Mouse (Mus musculus): ENCODE results near the gene Pde8b. TPM values are rescaled to one million over a fixed set of nuclear protein-coding genes. Genes with fewer than 3 reads are reported as not detected.
A peak's percentile ranks its signal among the peaks of the same experiment; 100 is the strongest.

Gene Pde8b
- 8.5 and 9.7 TPM in 2 replicates for polyA plus RNA-seq (2015; fragmentation: Nextera tagmentation; extraction: Ambion mirVana)

- Histone ChIP-seq H3K4me1 (peaks cover 8% of the 10 kb centered on the region), H3K4me2 (peak within 1 kb of the TSS; percentile 92), H3K9ac (replicated peaks) (peak within 1 kb of the TSS; percentile 45), H3K27me3 (replicated peaks) (peaks cover 13% of the 10 kb centered on the region), H3K36me3 (no peaks in the 10 kb centered on the region), H3K9me3 (replicated peaks) (no peaks in the 10 kb centered on the region), H3K4me3 (replicated peaks) (peak within 1 kb of the TSS; percentile 46), H3K27ac (replicated peaks) (no peak within 1 kb of the TSS)
- ATAC-seq (ENCODE audit: low FRiP score) = peak; percentile 55
- 4% methylated on average over 37 of the region's 37 CpGs for WGBS
Measured at GRCm38 (mm10) chr13:95249511-95250456, at the start of gene Pde8b. Pde8b (minus strand) TSS chr13:95250336.

- H3K9ac ChIP-seq (replicated peaks) = no peak overlapping the region
Measured at GRCm38 (mm10) chr13:95291983-95292382, 41.8 kb upstream of the Pde8b start.

GRCm38 (mm10) chr13:95288027-95288426 lies 37.9 kb upstream of the Pde8b start:
- WGBS = 72% methylated on average over 7 of the region's 7 CpGs
- no peak for ATAC-seq (ENCODE audit: low FRiP score)

More at GRCm38 (mm10) chr13:95291983-95292382, 41.8 kb upstream of the Pde8b start:
- Histone ChIP-seq H3K27me3 (replicated peaks) (no peaks in the 10 kb centered on the region), H3K9me3 (replicated peaks) (no peaks in the 10 kb centered on the region), H3K4me1 (no peaks in the 10 kb centered on the region), H3K36me3 (no peaks in the 10 kb centered on the region), H3K4me2 (no peak overlapping the region), H3K4me3 (replicated peaks) (no peak overlapping the region), H3K27ac (replicated peaks) (no peak overlapping the region)
- ATAC-seq (ENCODE audit: low FRiP score) = no peak
- WGBS = 28% methylated on average over 4 of the region's 4 CpGs

GRCm38 (mm10) chr13:95286989-95287388 lies 36.9 kb upstream of the Pde8b start:
- H3K4me3 ChIP-seq (replicated peaks) = no peak overlapping the region
- no peaks in the 10 kb centered on the region for H3K9me3 ChIP-seq (replicated peaks)
- no peaks in the 10 kb centered on the region for H3K4me1 ChIP-seq
- no peaks in the 10 kb centered on the region for H3K36me3 ChIP-seq
- H3K27ac ChIP-seq (replicated peaks) = no peak overlapping the region
- ATAC-seq (ENCODE audit: low FRiP score) = peak; percentile 83
- no peaks in the 10 kb centered on the region for H3K27me3 ChIP-seq (replicated peaks)
- 4% methylated on average over 7 of the region's 7 CpGs for WGBS
- no peak overlapping the region for H3K4me2 ChIP-seq
- no peak overlapping the region for H3K9ac ChIP-seq (replicated peaks)

More at GRCm38 (mm10) chr13:95288027-95288426, 37.9 kb upstream of the Pde8b start:
- Histone ChIP-seq H3K4me2 (no peak overlapping the region), H3K4me3 (replicated peaks) (no peak overlapping the region), H3K27ac (replicated peaks) (no peak overlapping the region), H3K9me3 (replicated peaks) (no peaks in the 10 kb centered on the region), H3K4me1 (no peaks in the 10 kb centered on the region), H3K9ac (replicated peaks) (no peak overlapping the region), H3K36me3 (no peaks in the 10 kb centered on the region), H3K27me3 (replicated peaks) (no peaks in the 10 kb centered on the region)

DNA sequence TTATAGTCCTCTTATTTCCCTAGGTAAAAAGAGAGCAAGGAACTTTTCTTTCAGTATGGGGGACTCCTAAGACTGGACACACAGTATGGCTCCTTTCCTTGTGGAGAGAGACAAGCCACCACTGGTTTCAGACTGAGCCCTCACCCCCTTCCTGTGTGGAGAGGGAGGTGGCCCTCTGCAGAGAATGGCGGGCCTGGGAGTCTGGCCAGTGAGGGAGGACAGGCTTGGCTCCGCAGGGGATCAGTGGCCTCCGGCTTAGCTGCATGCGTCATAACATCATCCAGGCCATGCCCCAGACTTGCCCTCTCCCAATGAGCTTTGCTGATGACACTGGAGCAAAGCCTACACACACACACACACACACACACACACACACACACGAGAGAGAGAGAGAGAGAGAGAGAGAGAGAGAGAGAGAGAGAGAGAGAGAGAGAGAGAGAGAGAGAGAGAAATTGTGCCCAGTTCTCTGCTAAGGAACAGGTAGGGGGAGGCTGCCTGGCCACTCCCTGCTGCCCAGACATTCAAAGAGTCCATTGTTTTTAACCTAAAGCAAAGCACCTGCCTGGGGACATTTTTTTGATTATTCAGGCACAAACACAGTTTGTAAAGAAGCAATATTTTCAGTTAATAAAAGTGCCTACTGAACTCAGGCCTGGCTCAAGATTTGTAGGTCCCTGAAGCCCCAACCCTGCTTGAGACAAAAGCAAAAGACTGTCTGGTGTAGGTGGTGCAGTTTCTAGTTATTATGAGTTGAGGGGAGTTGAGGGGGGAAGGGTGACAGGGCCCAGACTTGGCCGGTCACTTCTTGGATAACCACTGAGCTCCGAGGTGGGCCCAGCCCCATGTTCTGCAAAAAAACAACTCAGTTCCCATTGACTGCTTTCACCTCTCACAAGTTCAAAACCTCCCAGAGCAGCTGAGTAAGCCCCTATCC lies 31.9 kb upstream of the Pde8b start:
- ATAC-seq (ENCODE audit: low FRiP score) = no peak
- WGBS = 42% methylated on average over 6 of the region's 7 CpGs
- H3K4me3 ChIP-seq (replicated peaks) = no peak overlapping the region

DNA sequence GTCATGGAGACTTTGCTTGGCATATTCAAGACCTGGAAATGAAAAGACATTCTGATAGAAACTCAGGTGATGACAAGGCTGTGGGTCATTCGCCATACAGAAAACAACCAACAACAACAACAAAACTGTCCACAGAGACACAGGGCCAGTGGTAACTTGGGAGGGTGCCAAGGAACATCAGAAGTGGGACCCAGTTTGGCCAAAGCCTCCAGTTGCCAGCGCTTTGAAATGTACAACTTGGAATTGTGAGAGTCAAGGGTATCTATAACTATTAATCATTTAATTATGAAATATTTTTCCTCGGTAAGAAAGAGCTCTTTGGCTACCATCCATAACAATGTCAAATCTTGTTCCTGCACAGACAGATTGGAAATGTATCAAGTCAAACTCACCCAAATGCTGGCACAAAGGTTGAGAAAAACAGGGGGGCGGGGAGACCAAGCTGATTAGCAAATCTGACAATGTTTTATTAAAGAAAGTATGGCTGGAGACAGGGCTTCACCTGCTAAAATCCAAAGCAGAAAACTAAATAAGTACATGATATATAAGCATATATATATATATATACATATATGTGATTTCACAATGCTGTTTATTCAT lies 28.4 kb upstream of the Pde8b start:
- H3K9ac ChIP-seq (replicated peaks) = no peak overlapping the region
- WGBS = 87% methylated on average over 4 of the region's 4 CpGs
- H3K4me3 ChIP-seq (replicated peaks) = no peak overlapping the region
- no peaks in the 10 kb centered on the region for H3K36me3 ChIP-seq
- no peaks in the 10 kb centered on the region for H3K4me1 ChIP-seq
- H3K4me2 ChIP-seq = no peak overlapping the region
- no peaks in the 10 kb centered on the region for H3K27me3 ChIP-seq (replicated peaks)
- H3K9me3 ChIP-seq (replicated peaks) = no peaks in the 10 kb centered on the region
- no peak for ATAC-seq (ENCODE audit: low FRiP score)
- no peak overlapping the region for H3K27ac ChIP-seq (replicated peaks)

More for the DNA sequence above, 31.9 kb upstream of the Pde8b start:
- no peaks in the 10 kb centered on the region for H3K27me3 ChIP-seq (replicated peaks)
- no peaks in the 10 kb centered on the region for H3K4me1 ChIP-seq
- no peak overlapping the region for H3K9ac ChIP-seq (replicated peaks)
- H3K4me2 ChIP-seq = no peak overlapping the region
- H3K27ac ChIP-seq (replicated peaks) = no peak overlapping the region
- H3K9me3 ChIP-seq (replicated peaks) = no peaks in the 10 kb centered on the region
- no peaks in the 10 kb centered on the region for H3K36me3 ChIP-seq

GRCm38 (mm10) chr13:95264691-95265090 lies 14.6 kb upstream of the Pde8b start:
- whole genome bisulfite sequencing = 87% methylated on average over 5 of the region's 5 CpGs
- Histone ChIP-seq H3K9ac (replicated peaks) (no peak overlapping the region), H3K36me3 (no peaks in the 10 kb centered on the region), H3K27me3 (replicated peaks) (no peaks in the 10 kb centered on the region), H3K4me1 (no peaks in the 10 kb centered on the region), H3K27ac (replicated peaks) (no peak overlapping the region), H3K4me3 (replicated peaks) (no peak overlapping the region), H3K9me3 (replicated peaks) (no peaks in the 10 kb centered on the region), H3K4me2 (no peak overlapping the region)
- no peak for ATAC-seq (ENCODE audit: low FRiP score)

DNA sequence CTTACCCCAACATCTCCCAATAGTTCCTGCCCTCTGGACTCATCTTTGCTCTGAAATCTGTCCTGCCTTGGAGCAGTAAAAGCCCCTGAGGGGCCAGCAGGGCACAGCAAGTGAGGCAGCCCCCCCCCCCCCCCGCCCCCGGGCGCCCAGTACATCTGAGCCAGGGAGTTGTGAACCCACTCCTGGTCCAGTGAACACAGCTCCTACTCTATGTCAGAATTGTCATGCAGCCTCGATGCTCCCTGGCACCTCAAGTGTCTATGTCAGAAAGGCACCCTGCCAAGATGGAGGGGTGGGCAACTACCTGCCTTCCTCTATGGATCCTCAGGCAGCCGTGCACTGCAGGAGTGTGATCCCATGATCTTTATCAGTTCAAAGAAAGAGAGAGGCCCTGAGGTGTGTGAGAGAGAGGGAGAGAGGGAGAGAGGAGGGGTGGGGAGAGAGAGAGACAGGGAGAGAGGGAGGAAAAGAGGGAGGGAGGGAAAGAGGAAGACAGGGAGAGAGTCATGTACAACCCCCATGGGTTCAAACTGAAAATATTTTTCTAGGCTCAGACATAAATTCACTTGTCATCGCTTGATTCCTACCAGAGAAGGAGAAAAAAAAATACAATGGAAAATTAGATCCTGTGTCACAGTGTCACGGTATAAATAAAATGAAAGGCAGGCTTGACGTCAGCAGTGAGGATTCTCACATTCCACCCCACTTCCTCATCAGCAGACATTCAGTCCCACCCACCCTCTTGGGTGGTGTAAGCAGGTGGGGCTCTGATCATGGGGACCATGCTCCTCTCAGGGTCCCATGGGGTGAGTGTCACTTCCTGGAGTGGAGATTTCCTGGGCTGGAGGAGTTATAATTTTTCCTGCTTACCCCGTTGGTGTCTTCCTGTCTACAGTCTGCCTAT lies 11.0 kb upstream of the Pde8b start:
- Histone ChIP-seq H3K4me1 (no peaks in the 10 kb centered on the region), H3K27ac (replicated peaks) (no peak overlapping the region), H3K9ac (replicated peaks) (no peak overlapping the region), H3K9me3 (replicated peaks) (no peaks in the 10 kb centered on the region), H3K4me2 (no peak overlapping the region), H3K36me3 (no peaks in the 10 kb centered on the region), H3K4me3 (replicated peaks) (no peak overlapping the region), H3K27me3 (replicated peaks) (no peaks in the 10 kb centered on the region)
- WGBS = 73% methylated on average over 9 of the region's 9 CpGs
- no peak for ATAC-seq (ENCODE audit: low FRiP score)

- H3K4me3 ChIP-seq (replicated peaks) = no peak overlapping the region
- no peak overlapping the region for H3K4me2 ChIP-seq
- no peak for ATAC-seq (ENCODE audit: low FRiP score)
- H3K9me3 ChIP-seq (replicated peaks) = no peaks in the 10 kb centered on the region
- no peaks in the 10 kb centered on the region for H3K36me3 ChIP-seq
- no peaks in the 10 kb centered on the region for H3K4me1 ChIP-seq
- no peaks in the 10 kb centered on the region for H3K27me3 ChIP-seq (replicated peaks)
- 62% methylated on average over 1 of the region's 1 CpGs for WGBS
- H3K9ac ChIP-seq (replicated peaks) = no peak overlapping the region
- no peak overlapping the region for H3K27ac ChIP-seq (replicated peaks)
Measured at GRCm38 (mm10) chr13:95260391-95260790, 10.3 kb upstream of the Pde8b start.

DNA sequence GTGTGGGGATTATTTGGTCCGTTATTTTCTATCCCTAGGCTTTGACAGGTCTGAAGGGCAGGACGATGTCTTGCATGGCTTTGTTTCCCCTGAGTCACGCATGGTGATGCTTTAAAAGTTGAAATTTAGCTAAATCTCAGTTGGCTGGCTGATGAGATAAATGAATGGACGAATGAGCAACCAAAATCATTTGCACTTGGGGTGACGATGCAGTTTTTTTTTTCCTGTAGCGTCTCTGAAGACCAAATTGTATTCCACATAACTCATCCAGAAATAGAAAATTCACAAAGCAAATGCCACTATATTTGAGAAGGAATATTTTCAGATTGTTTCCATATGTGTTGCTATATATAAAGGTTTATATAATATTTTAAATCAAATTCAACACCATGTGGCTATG lies 6.9 kb upstream of the Pde8b start:
- Histone ChIP-seq H3K27ac (replicated peaks) (no peak overlapping the region), H3K9me3 (replicated peaks) (no peaks in the 10 kb centered on the region), H3K4me1 (no peaks in the 10 kb centered on the region), H3K4me2 (no peak overlapping the region), H3K27me3 (replicated peaks) (no peaks in the 10 kb centered on the region), H3K9ac (replicated peaks) (no peak overlapping the region), H3K36me3 (no peaks in the 10 kb centered on the region), H3K4me3 (replicated peaks) (no peak overlapping the region)
- no peak for ATAC-seq (ENCODE audit: low FRiP score)
- 89% methylated on average over 6 of the region's 6 CpGs for WGBS
